Mouse (Mus musculus) forebrain, embryonic 13.5 days (tissue): ENCODE measurements around the gene Pacsin1. TPM values are rescaled to one million over a fixed set of nuclear protein-coding genes. Genes with fewer than 3 reads are reported as not detected.
"Not testable (repeated sequence)": the region's sequence is repeated elsewhere in the genome, so short reads cannot be mapped to it uniquely, and the experiment has no call there.

ENCODE experiments used
- ATAC-seq: fragments of 200-750 bp; cut with Nextera tagmentation; 2 replicates; pipeline ENCODE4 v1.8.0; 2017
- H3K27ac ChIP-seq: fragments of 300-500 bp; sonication (generic); 2 replicates; pipeline ENCODE4 v1.5.1; 2015; ENCODE audit warnings: inconsistent platforms, mild to moderate bottlenecking, moderate library complexity
- H3K27me3 ChIP-seq: fragments of 300-500 bp; sonication (generic); 2 replicates; pipeline ENCODE4 v1.6.1; 2015; ENCODE audit warnings: mild to moderate bottlenecking, inconsistent platforms
- H3K36me3 ChIP-seq: fragments of 300-500 bp; sonication (generic); 2 replicates; pipeline ENCODE4 v1.6.1; 2015; ENCODE audit warnings: mild to moderate bottlenecking, inconsistent platforms; ENCODE audit not compliant: poor library complexity, severe bottlenecking
- H3K4me1 ChIP-seq: fragments of 300-500 bp; sonication (generic); 2 replicates; pipeline ENCODE4 v1.6.1; 2015; ENCODE audit warnings: inconsistent platforms
- H3K4me2 ChIP-seq: fragments of 300-500 bp; sonication (generic); 2 replicates; pipeline ENCODE4 v1.6.1; 2015; ENCODE audit warnings: inconsistent platforms, mild to moderate bottlenecking, moderate library complexity
- H3K4me3 ChIP-seq: fragments of 300-500 bp; sonication (generic); 2 replicates; pipeline ENCODE4 v1.5.1; 2015; ENCODE audit warnings: mild to moderate bottlenecking, inconsistent platforms
- H3K9ac ChIP-seq: fragments of 300-500 bp; sonication (generic); 2 replicates; pipeline ENCODE4 v1.6.1; 2015; ENCODE audit warnings: mild to moderate bottlenecking, inconsistent platforms
- H3K9me3 ChIP-seq: fragments of 300-500 bp; sonication (generic); replicated peaks from 2 replicates; pipeline ENCODE4 v1.6.1; 2016; ENCODE audit warnings: inconsistent platforms
- WGBS: fragments of 180-500 bp; shearing (Covaris S2); methylation state at CpG from one replicate; pipeline ENCODE4 v1.1.7; 2015; 5-methylcytosine and 5-hydroxymethylcytosine counted together
- polyA plus RNA-seq: library from polyadenylated mRNA; unstranded; fragments of >200 nt; fragmentation: Nextera tagmentation; extraction: Ambion mirVana; gene quantifications from 2 replicates; pipeline ENCODE4 v1.2.1, GENCODE M21; 2015

Gene Pacsin1
- polyA plus RNA-seq, 1 experiment from 2014 or later = 14.8 TPM

- no peak overlapping the region for H3K27ac ChIP-seq
- 73% methylated on average over 20 of the region's 20 CpGs for whole genome bisulfite sequencing
Observed at GRCm38 (mm10) chr17:27638921-27639332, 16.4 kb upstream of the Pacsin1 start.

GRCm38 (mm10) chr17:27639851-27640250 lies 15.5 kb upstream of the Pacsin1 start:
- H3K4me1 ChIP-seq = peaks cover 27% of the 10 kb centered on the region
- H3K9ac ChIP-seq, ATAC-seq, H3K27me3 ChIP-seq, H3K36me3 ChIP-seq, H3K9me3 ChIP-seq, H3K4me3 ChIP-seq, H3K27ac ChIP-seq, H3K4me2 ChIP-seq: not testable (repeated sequence)
- WGBS = 92% methylated on average over 6 of the region's 6 CpGs

More at GRCm38 (mm10) chr17:27638921-27639332, 16.4 kb upstream of the Pacsin1 start:
- Histone ChIP-seq H3K36me3 (0 out of 2 replicates have a peak, but pooled peaks cover 3% of the 10 kb centered on the region), H3K4me3 (no peak overlapping the region), H3K4me2 (no peak overlapping the region), H3K4me1 (peaks cover 34% of the 10 kb centered on the region), H3K9ac (no peak overlapping the region), H3K9me3 (no peaks in the 10 kb centered on the region), H3K27me3 (no peaks in the 10 kb centered on the region)
- ATAC-seq = no peak

GRCm38 (mm10) chr17:27642491-27643062 lies 12.7 kb upstream of the Pacsin1 start:
- H3K4me1 ChIP-seq = peaks cover 10% of the 10 kb centered on the region
- peak overlapping the region; percentile 86 for H3K27ac ChIP-seq
- H3K4me3 ChIP-seq = 0 out of 2 replicates have a peak overlapping the region, but pooled peaks have one; percentile 1
- peak overlapping the region; percentile 35 for H3K4me2 ChIP-seq
- peak; percentile 78 for ATAC-seq
- peak overlapping the region; percentile 40; the same call in 1 of the 2 replicates for H3K9ac ChIP-seq
- H3K9me3 ChIP-seq = no peaks in the 10 kb centered on the region
- no peaks in the 10 kb centered on the region for H3K27me3 ChIP-seq
- no peaks in the 10 kb centered on the region for H3K36me3 ChIP-seq
- 33% methylated on average over 12 of the region's 12 CpGs for WGBS

GRCm38 (mm10) chr17:27643101-27643500 lies 12.2 kb upstream of the Pacsin1 start:
- H3K4me2 ChIP-seq = peak overlapping the region; percentile 35
- H3K27ac ChIP-seq = peak overlapping the region; percentile 86
- ATAC-seq = peak; percentile 56; the same call in 1 of the 2 replicates

GRCm38 (mm10) chr17:27643756-27644155 lies 11.6 kb upstream of the Pacsin1 start:
- H3K4me3 ChIP-seq = no peak overlapping the region
- H3K4me1 ChIP-seq = peaks cover 10% of the 10 kb centered on the region
- 84% methylated on average over 9 of the region's 9 CpGs for WGBS
- H3K36me3 ChIP-seq = no peaks in the 10 kb centered on the region
- H3K9ac ChIP-seq = no peak overlapping the region
- no peak overlapping the region for H3K4me2 ChIP-seq
- no peak for ATAC-seq
- H3K27ac ChIP-seq = peak overlapping the region; percentile 86; the same call in 1 of the 2 replicates
- H3K9me3 ChIP-seq = no peaks in the 10 kb centered on the region
- no peaks in the 10 kb centered on the region for H3K27me3 ChIP-seq

More at GRCm38 (mm10) chr17:27643101-27643500, 12.2 kb upstream of the Pacsin1 start:
- no peak overlapping the region for H3K4me3 ChIP-seq
- no peaks in the 10 kb centered on the region for H3K9me3 ChIP-seq
- H3K27me3 ChIP-seq = no peaks in the 10 kb centered on the region
- 0 out of 2 replicates have a peak overlapping the region, but pooled peaks have one; percentile 40 for H3K9ac ChIP-seq
- WGBS = 43% methylated on average over 6 of the region's 6 CpGs
- H3K4me1 ChIP-seq = peaks cover 10% of the 10 kb centered on the region
- H3K36me3 ChIP-seq = no peaks in the 10 kb centered on the region

- Histone ChIP-seq H3K4me2 (no peak overlapping the region), H3K27ac (no peak overlapping the region), H3K27me3 (no peaks in the 10 kb centered on the region), H3K9ac (no peak overlapping the region), H3K36me3 (no peaks in the 10 kb centered on the region), H3K4me3 (no peak overlapping the region), H3K4me1 (peaks cover 10% of the 10 kb centered on the region), H3K9me3 (no peaks in the 10 kb centered on the region)
- WGBS = 40% methylated on average over 2 of the region's 2 CpGs
- no peak for ATAC-seq
Observed at GRCm38 (mm10) chr17:27644572-27644971, 10.7 kb upstream of the Pacsin1 start.

- Histone ChIP-seq H3K27ac (no peak overlapping the region), H3K36me3 (no peaks in the 10 kb centered on the region), H3K4me2 (no peak overlapping the region), H3K9ac (no peak overlapping the region), H3K27me3 (peaks cover 5% of the 10 kb centered on the region; the same call in 1 of the 2 replicates), H3K4me1 (peaks cover 10% of the 10 kb centered on the region), H3K9me3 (no peaks in the 10 kb centered on the region), H3K4me3 (no peak overlapping the region)
- no peak for ATAC-seq
- WGBS = 51% methylated on average over 7 of the region's 7 CpGs
Observed at GRCm38 (mm10) chr17:27645807-27646206, 9.5 kb upstream of the Pacsin1 start.

GRCm38 (mm10) chr17:27650160-27650559 lies 5.1 kb upstream of the Pacsin1 start:
- H3K27ac ChIP-seq = no peak overlapping the region
- no peaks in the 10 kb centered on the region for H3K9me3 ChIP-seq
- WGBS = 12% methylated on average over 12 of the region's 12 CpGs
- no peaks in the 10 kb centered on the region for H3K36me3 ChIP-seq
- no peak overlapping the region for H3K4me2 ChIP-seq
- H3K9ac ChIP-seq = no peak overlapping the region
- H3K27me3 ChIP-seq = peaks cover 21% of the 10 kb centered on the region
- ATAC-seq = no peak
- peaks cover 5% of the 10 kb centered on the region for H3K4me1 ChIP-seq
- H3K4me3 ChIP-seq = no peak overlapping the region

- no peak for ATAC-seq
- Histone ChIP-seq H3K27ac (no peak overlapping the region), H3K9me3 (no peaks in the 10 kb centered on the region), H3K36me3 (no peaks in the 10 kb centered on the region), H3K9ac (no peak overlapping the region), H3K4me3 (no peak overlapping the region), H3K27me3 (peaks cover 26% of the 10 kb centered on the region), H3K4me1 (peaks cover 9% of the 10 kb centered on the region), H3K4me2 (no peak overlapping the region)
- WGBS = 86% methylated on average over 13 of the region's 13 CpGs
Observed at GRCm38 (mm10) chr17:27650586-27650985, 4.7 kb upstream of the Pacsin1 start.

GRCm38 (mm10) chr17:27652046-27652790 lies 3.1 kb upstream of the Pacsin1 start:
- H3K4me1 ChIP-seq = peaks cover 24% of the 10 kb centered on the region
- WGBS = 89% methylated on average over 23 of the region's 23 CpGs
- no peak overlapping the region for H3K27ac ChIP-seq
- H3K27me3 ChIP-seq = peaks cover 40% of the 10 kb centered on the region
- no peak overlapping the region for H3K4me3 ChIP-seq
- ATAC-seq = no peak
- H3K9ac ChIP-seq = no peak overlapping the region
- no peaks in the 10 kb centered on the region for H3K9me3 ChIP-seq
- H3K36me3 ChIP-seq = no peaks in the 10 kb centered on the region
- no peak overlapping the region for H3K4me2 ChIP-seq

GRCm38 (mm10) chr17:27653253-27653959 lies 1.9 kb upstream of the Pacsin1 start:
- peaks cover 40% of the 10 kb centered on the region for H3K27me3 ChIP-seq
- WGBS = 85% methylated on average over 10 of the region's 10 CpGs
- no peak for ATAC-seq

GRCm38 (mm10) chr17:27656011-27656399 lies 696 bp downstream of the Pacsin1 start:
- Histone ChIP-seq H3K27me3 (peaks cover 34% of the 10 kb centered on the region), H3K9me3 (no peaks in the 10 kb centered on the region), H3K9ac (peak overlapping the region; percentile 69), H3K4me1 (peaks cover 24% of the 10 kb centered on the region), H3K4me2 (peak overlapping the region; percentile 84), H3K4me3 (peak overlapping the region; percentile 56), H3K36me3 (no peaks in the 10 kb centered on the region), H3K27ac (no peak overlapping the region; the same call in 1 of the 2 replicates)
- ATAC-seq = peak; percentile 41; the same call in 1 of the 2 replicates
- WGBS = 3% methylated on average over 13 of the region's 14 CpGs

More at GRCm38 (mm10) chr17:27653253-27653959, 1.9 kb upstream of the Pacsin1 start:
- Histone ChIP-seq H3K4me1 (peaks cover 24% of the 10 kb centered on the region), H3K27ac (no peak overlapping the region), H3K4me3 (no peak overlapping the region), H3K9ac (no peak overlapping the region), H3K9me3 (no peaks in the 10 kb centered on the region), H3K4me2 (no peak overlapping the region), H3K36me3 (no peaks in the 10 kb centered on the region)
